Mouse (Mus musculus) erythroblast, embryonic 14.5 days (primary cell): ENCODE measurements around the gene Thnsl1. TPM values are rescaled to one million over a fixed set of nuclear protein-coding genes. Genes with fewer than 3 reads are reported as not detected.
"Not testable (repeated sequence)": the region's sequence is repeated elsewhere in the genome, so short reads cannot be mapped to it uniquely, and the experiment has no call there.

Experiments
- H3K27me3 ChIP-seq: 2 replicates; pipeline ENCODE4 v1.6.1; 2012; ENCODE audit warnings: inconsistent platforms; ENCODE audit not compliant: control insufficient read depth
- H3K36me3 ChIP-seq: 2 replicates; pipeline ENCODE4 v1.6.1; 2012; ENCODE audit warnings: mild to moderate bottlenecking, inconsistent platforms; ENCODE audit not compliant: control insufficient read depth
- H3K4me1 ChIP-seq: 2 replicates; pipeline ENCODE4 v1.6.1; 2012; ENCODE audit warnings: inconsistent platforms; ENCODE audit not compliant: control insufficient read depth
- H3K4me3 ChIP-seq: replicated peaks from 2 replicates; pipeline ENCODE3; 2012; ENCODE audit warnings: moderate library complexity, mild to moderate bottlenecking, inconsistent platforms
- H3K9me3 ChIP-seq: 2 replicates; pipeline ENCODE4 v1.6.1; 2012; ENCODE audit warnings: low read length, inconsistent platforms, mixed read lengths; ENCODE audit not compliant: control insufficient read depth
- GATA1 ChIP-seq: IDR thresholded peaks from 2 replicates; pipeline ENCODE4 v1.6.1; 2012; ENCODE audit warnings: low read length, inconsistent platforms, mixed read lengths
- TAL1 ChIP-seq: IDR thresholded peaks from 3 replicates; pipeline ENCODE4 v1.6.1; 2012; ENCODE audit warnings: low read length, inconsistent platforms, mixed read lengths
- polyA plus RNA-seq: library from polyadenylated mRNA; stranded (reverse); fragments of >175 nt; gene quantifications from 2 replicates; pipeline ENCODE4 v1.2.3, GENCODE M21; 2012

The Thnsl1 gene
- polyA plus RNA-seq, 1 experiment: not detected

DNA sequence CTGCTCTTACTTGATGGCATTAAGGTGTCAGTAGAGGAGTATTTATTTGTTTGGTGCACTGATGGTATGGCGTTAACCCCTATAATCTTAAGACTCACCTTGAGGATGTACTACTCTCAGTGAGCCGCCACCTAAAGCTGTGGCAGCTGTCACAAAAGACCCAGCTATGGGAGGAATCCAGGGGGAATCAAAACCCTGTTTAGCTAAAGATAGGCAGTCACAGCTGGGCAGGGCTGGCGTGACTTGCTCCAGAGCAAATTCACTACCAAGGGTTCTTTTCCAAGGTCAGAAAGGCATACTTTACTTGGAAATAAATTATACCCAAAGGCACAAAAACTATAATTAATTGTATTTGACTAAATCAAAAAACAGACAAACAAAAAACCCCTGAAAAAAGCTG is 25.6 kb downstream of the Thnsl1 start:
- Histone ChIP-seq H3K9me3 (no peaks in the 10 kb centered on the region), H3K27me3 (no peaks in the 10 kb centered on the region), H3K4me3 (no peak overlapping the region), H3K36me3 (no peaks in the 10 kb centered on the region), H3K4me1 (peaks cover 21% of the 10 kb centered on the region)
- TF ChIP-seq GATA1: no peak
- no peak for TF ChIP-seq TAL1

- TF ChIP-seq TAL1 (peak; percentile 19; the same call in 1 of the 3 replicates), GATA1 (0 out of 2 replicates have a peak, but pooled peaks have one; percentile 18)
- peaks cover 26% of the 10 kb centered on the region for H3K4me1 ChIP-seq
- H3K36me3 ChIP-seq: no peaks in the 10 kb centered on the region
- H3K9me3 ChIP-seq: no peaks in the 10 kb centered on the region
- no peaks in the 10 kb centered on the region for H3K27me3 ChIP-seq
- H3K4me3 ChIP-seq: no peak overlapping the region
Measured at GRCm38 (mm10) chr2:21234871-21235648, 29.5 kb downstream of the Thnsl1 start.

DNA sequence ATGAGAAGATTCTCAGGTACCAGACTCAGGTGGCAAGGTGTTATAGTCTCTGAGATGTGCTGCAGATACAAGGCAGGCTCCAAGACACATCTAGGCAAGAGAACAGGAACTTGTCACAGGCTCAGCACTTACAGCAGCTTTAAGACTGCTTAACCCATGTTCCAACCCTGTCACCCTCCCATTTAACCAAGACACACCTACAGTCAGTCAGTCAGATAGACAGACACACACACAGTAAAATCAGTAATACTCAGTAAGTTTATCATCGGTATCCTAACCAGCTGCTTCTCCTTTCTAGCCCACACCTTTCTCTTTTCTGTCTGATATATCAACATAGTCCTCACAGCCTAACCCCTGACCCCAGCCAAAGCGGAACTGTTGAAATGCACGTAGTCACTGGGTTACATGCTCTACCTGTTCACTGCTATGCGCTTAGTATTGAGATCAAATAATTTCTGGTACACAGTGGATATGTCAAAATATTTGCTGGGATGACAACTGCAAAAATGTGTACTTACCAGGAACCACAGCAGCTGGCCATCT is 30.4 kb downstream of the Thnsl1 start:
- Histone ChIP-seq H3K4me1 (peaks cover 26% of the 10 kb centered on the region), H3K4me3 (no peak overlapping the region)
- TF ChIP-seq GATA1 (no peak), TAL1 (no peak)

GRCm38 (mm10) chr2:21236846-21237245 is 31.3 kb downstream of the Thnsl1 start:
- no peaks in the 10 kb centered on the region for H3K27me3 ChIP-seq
- H3K36me3 ChIP-seq: no peaks in the 10 kb centered on the region
- no peak overlapping the region for H3K4me3 ChIP-seq
- TF ChIP-seq GATA1 (no peak), TAL1 (no peak)
- peaks cover 26% of the 10 kb centered on the region for H3K4me1 ChIP-seq
- no peaks in the 10 kb centered on the region for H3K9me3 ChIP-seq

More for the DNA sequence above, 30.4 kb downstream of the Thnsl1 start:
- H3K9me3 ChIP-seq: no peaks in the 10 kb centered on the region
- H3K36me3 ChIP-seq: no peaks in the 10 kb centered on the region
- no peaks in the 10 kb centered on the region for H3K27me3 ChIP-seq

GRCm38 (mm10) chr2:21244104-21244503 is 38.6 kb downstream of the Thnsl1 start:
- not testable (repeated sequence) for H3K9me3 ChIP-seq, H3K27me3 ChIP-seq, H3K36me3 ChIP-seq, H3K4me3 ChIP-seq, H3K4me1 ChIP-seq

- H3K27me3 ChIP-seq: no peaks in the 10 kb centered on the region
- no peaks in the 10 kb centered on the region for H3K36me3 ChIP-seq
- H3K4me1 ChIP-seq: no peaks in the 10 kb centered on the region
- H3K9me3 ChIP-seq: no peaks in the 10 kb centered on the region
- TF ChIP-seq GATA1 (no peak), TAL1 (no peak)
- H3K4me3 ChIP-seq: no peak overlapping the region
Measured at GRCm38 (mm10) chr2:21244986-21245385, 39.5 kb downstream of the Thnsl1 start.

GRCm38 (mm10) chr2:21245477-21246102 is 40.1 kb downstream of the Thnsl1 start:
- Histone ChIP-seq H3K4me3 (no peak overlapping the region), H3K9me3 (no peaks in the 10 kb centered on the region), H3K36me3 (no peaks in the 10 kb centered on the region), H3K27me3 (no peaks in the 10 kb centered on the region), H3K4me1 (no peaks in the 10 kb centered on the region)
- no peak for TF ChIP-seq TAL1
- no peak for TF ChIP-seq GATA1

- Histone ChIP-seq H3K36me3 (no peaks in the 10 kb centered on the region), H3K9me3 (no peaks in the 10 kb centered on the region), H3K4me1 (no peaks in the 10 kb centered on the region), H3K4me3 (no peak overlapping the region), H3K27me3 (no peaks in the 10 kb centered on the region)
- TF ChIP-seq TAL1 (no peak), GATA1 (no peak)
Measured at GRCm38 (mm10) chr2:21253644-21254043, 48.1 kb downstream of the Thnsl1 start.

- Histone ChIP-seq H3K36me3 (no peaks in the 10 kb centered on the region), H3K9me3 (no peaks in the 10 kb centered on the region), H3K27me3 (no peaks in the 10 kb centered on the region), H3K4me1 (no peaks in the 10 kb centered on the region), H3K4me3 (no peak overlapping the region)
- TF ChIP-seq TAL1 (no peak), GATA1 (no peak)
Measured at GRCm38 (mm10) chr2:21254308-21254707, 48.8 kb downstream of the Thnsl1 start.
